Mouse (Mus musculus) liver, postnatal 0 days (tissue): ENCODE measurements around the gene Ddx21. TPM values are rescaled to one million over a fixed set of nuclear protein-coding genes. Genes with fewer than 3 reads are reported as not detected.

Source experiments
- ATAC-seq: fragments of 200-750 bp; cut with Nextera tagmentation; 2 replicates; pipeline ENCODE4 v1.8.0; 2017; ENCODE audit warnings: mild to moderate bottlenecking, moderate library complexity
- DNase-seq: peaks from one replicate; pipeline ENCODE4 v3.0.0-alpha.2; 2016
- H3K27ac ChIP-seq: fragments of 300-500 bp; sonication (generic); 2 replicates; pipeline ENCODE4 v1.5.1; 2014; ENCODE audit warnings: antibody characterized with exemption, moderate library complexity, mild to moderate bottlenecking, low read depth
- H3K27me3 ChIP-seq: fragments of 300-500 bp; sonication (generic); 2 replicates; pipeline ENCODE4 v1.6.1; 2014; ENCODE audit warnings: low read length, control low read depth, mixed read lengths; ENCODE audit not compliant: insufficient read depth
- H3K36me3 ChIP-seq: fragments of 300-500 bp; sonication (generic); replicated peaks from 2 replicates; pipeline ENCODE4 v1.6.1; 2014; ENCODE audit warnings: mild to moderate bottlenecking, control low read depth, low read length, moderate library complexity, mixed read lengths; ENCODE audit not compliant: insufficient read depth
- H3K4me1 ChIP-seq: fragments of 300-500 bp; sonication (generic); 2 replicates; pipeline ENCODE4 v1.6.1; 2014; ENCODE audit warnings: antibody characterized with exemption, mild to moderate bottlenecking, control low read depth; ENCODE audit not compliant: insufficient read depth
- H3K4me2 ChIP-seq: fragments of 300-500 bp; sonication (generic); 2 replicates; pipeline ENCODE4 v1.6.1; 2014; ENCODE audit warnings: low read depth, mild to moderate bottlenecking, low read length, moderate library complexity, mixed read lengths
- H3K4me3 ChIP-seq: fragments of 300-500 bp; sonication (generic); 2 replicates; pipeline ENCODE4 v1.5.1; 2014; ENCODE audit warnings: low read depth, low read length
- H3K9ac ChIP-seq: fragments of 300-500 bp; sonication (generic); replicated peaks from 2 replicates; pipeline ENCODE4 v1.6.1; 2014; ENCODE audit warnings: mild to moderate bottlenecking, moderate library complexity
- H3K9me3 ChIP-seq: fragments of 300-500 bp; sonication (generic); 2 replicates; pipeline ENCODE4 v1.6.1; 2016; ENCODE audit warnings: mild to moderate bottlenecking, control low read depth, low read length, mixed read lengths
- CTCF ChIP-seq: sonication (generic); IDR thresholded peaks from 2 replicates; pipeline ENCODE4 v1.5.1; 2016; ENCODE audit warnings: antibody characterized with exemption, low read depth
- EP300 ChIP-seq: IDR thresholded peaks from 2 replicates; pipeline ENCODE4 v1.6.1; 2016; ENCODE audit warnings: antibody characterized with exemption, low read depth, mild to moderate bottlenecking
- WGBS: fragments of 180-500 bp; shearing (Covaris S2); extraction: QIAGEN DNeasy Blood & Tissue Kit; methylation state at CpG from one replicate; pipeline ENCODE4 v1.1.7; 2014; ENCODE audit not compliant: insufficient replicate concordance; 5-methylcytosine and 5-hydroxymethylcytosine counted together
- polyA plus RNA-seq: library from polyadenylated mRNA; unstranded; fragments of >200 nt; fragmentation: Nextera tagmentation; extraction: Ambion mirVana; gene quantifications from 2 replicates; pipeline ENCODE4 v1.2.1, GENCODE M21; 2015

Gene Ddx21
- polyA plus RNA-seq, 1 experiment from 2014 or later, result 8.3 TPM

GRCm38 (mm10) chr10:62577673-62578337, 24.3 kb downstream of the Ddx21 start:
- DNase-seq (no peak), ATAC-seq (peak; percentile 84)
- H3K4me1 ChIP-seq, result peaks cover 10% of the 10 kb centered on the region
- peak overlapping the region; percentile 20 for H3K27ac ChIP-seq
- 1% methylated on average over 54 of the region's 54 CpGs for WGBS
- H3K9me3 ChIP-seq, result no peaks in the 10 kb centered on the region
- H3K4me2 ChIP-seq, result peak overlapping the region; percentile 88
- no peaks in the 10 kb centered on the region for H3K27me3 ChIP-seq
- H3K9ac ChIP-seq, result peak overlapping the region; percentile 75
- peak overlapping the region; percentile 89 for H3K4me3 ChIP-seq
- peaks cover 36% of the 10 kb centered on the region for H3K36me3 ChIP-seq
- no peak for TF ChIP-seq EP300
- no peak for TF ChIP-seq CTCF

DNA sequence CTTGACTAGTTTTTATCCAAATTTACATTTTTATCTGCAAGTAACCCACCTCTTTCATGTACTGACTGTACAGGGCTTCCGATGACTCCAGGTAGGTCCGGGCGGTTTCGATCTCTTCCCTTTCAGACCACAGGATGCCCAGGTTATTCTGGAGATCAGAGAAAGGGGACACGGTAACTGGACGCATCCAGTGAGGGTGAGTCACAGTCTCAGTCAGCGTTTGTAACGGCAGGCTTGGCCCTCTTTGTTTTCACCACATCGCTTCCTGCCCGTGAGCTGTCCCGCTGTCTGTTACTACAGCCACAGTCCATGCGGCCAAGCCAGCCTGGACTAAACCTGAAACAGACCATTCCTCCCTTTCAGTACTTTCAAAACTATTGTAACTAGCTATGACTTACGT, 27.1 kb downstream of the Ddx21 start:
- ATAC-seq (no peak), DNase-seq (no peak)
- no peaks in the 10 kb centered on the region for H3K27me3 ChIP-seq
- no peak for TF ChIP-seq CTCF
- H3K4me1 ChIP-seq, result peaks cover 10% of the 10 kb centered on the region
- no peaks in the 10 kb centered on the region for H3K9me3 ChIP-seq
- H3K4me2 ChIP-seq, result no peak overlapping the region
- peaks cover 32% of the 10 kb centered on the region for H3K36me3 ChIP-seq
- H3K9ac ChIP-seq, result no peak overlapping the region
- 91% methylated on average over 13 of the region's 13 CpGs for WGBS
- no peak overlapping the region for H3K27ac ChIP-seq
- no peak overlapping the region for H3K4me3 ChIP-seq

DNA sequence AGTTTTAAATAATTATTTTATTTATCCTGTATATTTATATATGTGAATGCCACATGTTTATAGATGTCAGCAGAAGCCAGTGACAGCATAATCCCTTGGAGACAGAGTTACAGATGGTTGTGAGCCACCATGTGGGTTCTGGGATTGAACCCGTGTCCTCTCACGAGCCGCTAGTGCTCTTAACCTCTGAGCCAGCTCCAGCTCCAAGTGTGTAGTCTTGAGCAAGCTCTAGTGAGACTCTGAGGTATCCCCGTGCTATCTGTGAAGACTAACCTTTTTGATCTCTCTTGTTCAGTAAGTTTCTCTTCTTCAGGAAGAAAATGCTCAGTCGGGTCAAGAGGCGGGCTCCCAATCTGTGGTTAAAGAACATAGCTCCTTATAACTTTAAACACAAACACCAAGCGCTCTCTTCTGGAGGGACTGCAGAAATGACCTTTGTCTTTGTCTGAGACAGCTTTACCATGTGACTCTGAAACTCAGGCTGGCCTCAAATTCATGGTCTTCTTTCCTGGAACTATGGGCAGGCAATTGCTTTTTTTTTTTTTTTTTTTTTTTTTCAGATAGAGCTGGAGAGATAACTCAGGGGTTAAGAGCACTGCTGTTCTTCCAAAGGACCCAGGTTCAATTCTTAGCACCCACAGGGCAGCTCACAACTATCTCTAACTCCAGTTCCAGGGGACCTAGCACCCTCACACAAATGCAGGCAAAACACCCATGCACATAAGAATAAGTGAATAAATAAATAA, 31.8 kb downstream of the Ddx21 start:
- Histone ChIP-seq H3K36me3 (peaks cover 59% of the 10 kb centered on the region), H3K4me3 (no peak overlapping the region), H3K4me1 (no peaks in the 10 kb centered on the region), H3K9me3 (no peaks in the 10 kb centered on the region), H3K9ac (no peak overlapping the region), H3K27ac (no peak overlapping the region), H3K27me3 (no peaks in the 10 kb centered on the region), H3K4me2 (no peak overlapping the region)
- ATAC-seq (no peak), DNase-seq (no peak)
- TF ChIP-seq EP300 (no peak), CTCF (no peak)
- WGBS, result 76% methylated on average over 7 of the region's 7 CpGs

GRCm38 (mm10) chr10:62568861-62569260, 33.2 kb downstream of the Ddx21 start:
- no peaks in the 10 kb centered on the region for H3K27me3 ChIP-seq
- H3K27ac ChIP-seq, result no peak overlapping the region
- WGBS, result 51% methylated on average over 4 of the region's 4 CpGs
- no peaks in the 10 kb centered on the region for H3K9me3 ChIP-seq
- H3K4me1 ChIP-seq, result no peaks in the 10 kb centered on the region
- H3K4me2 ChIP-seq, result no peak overlapping the region
- DNase-seq (no peak), ATAC-seq (no peak)
- no peak overlapping the region for H3K4me3 ChIP-seq
- TF ChIP-seq CTCF (no peak), EP300 (no peak)
- no peak overlapping the region for H3K9ac ChIP-seq
- H3K36me3 ChIP-seq, result peaks cover 59% of the 10 kb centered on the region

DNA sequence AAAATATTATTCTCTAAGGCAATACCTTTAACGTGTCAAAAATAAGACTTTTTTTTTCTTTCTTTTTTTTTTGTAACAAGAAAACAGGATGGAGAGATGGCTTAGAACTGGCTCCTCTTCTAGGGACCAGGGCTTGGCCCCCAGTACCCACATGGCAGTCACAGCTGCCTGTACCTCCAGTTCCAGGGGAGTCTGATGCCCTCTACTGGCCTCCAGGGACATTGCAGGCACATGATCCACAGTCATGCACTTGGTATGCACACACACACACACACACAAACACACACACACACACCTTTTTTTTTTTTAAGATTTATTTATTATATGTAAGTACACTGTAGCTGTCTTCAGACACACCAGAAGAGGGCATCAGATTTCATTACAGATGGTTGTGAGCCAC, 44.3 kb downstream of the Ddx21 start:
- TF ChIP-seq CTCF (peak; percentile 74), EP300 (no peak)
- no peak for ATAC-seq
- Histone ChIP-seq H3K4me2 (no peak overlapping the region), H3K27ac (no peak overlapping the region), H3K4me3 (no peak overlapping the region), H3K4me1 (0 out of 2 replicates have a peak, but pooled peaks cover 2% of the 10 kb centered on the region), H3K9me3 (no peaks in the 10 kb centered on the region), H3K9ac (no peak overlapping the region), H3K36me3 (peaks cover 24% of the 10 kb centered on the region), H3K27me3 (no peaks in the 10 kb centered on the region)
- peak; percentile 41 for DNase-seq
- WGBS, result 81% methylated on average over 1 of the region's 1 CpGs

- Histone ChIP-seq H3K27ac (peak overlapping the region; percentile 9), H3K4me2 (no peak overlapping the region), H3K36me3 (peaks cover 14% of the 10 kb centered on the region), H3K4me1 (0 out of 2 replicates have a peak, but pooled peaks cover 2% of the 10 kb centered on the region), H3K4me3 (no peak overlapping the region), H3K9me3 (no peaks in the 10 kb centered on the region), H3K9ac (no peak overlapping the region), H3K27me3 (no peaks in the 10 kb centered on the region)
- WGBS, result 58% methylated on average over 6 of the region's 6 CpGs
- DNase-seq, result no peak
- TF ChIP-seq CTCF, result no peak
- no peak for TF ChIP-seq EP300
- no peak for ATAC-seq
Measured at GRCm38 (mm10) chr10:62556558-62556901, 45.6 kb downstream of the Ddx21 start.
